Mouse (Mus musculus): ENCODE results near the gene Gm11168. TPM values are rescaled to one million over a fixed set of nuclear protein-coding genes. Genes with fewer than 3 reads are reported as not detected.
"Not testable (repeated sequence)": the region's sequence is repeated elsewhere in the genome, so short reads cannot be mapped to it uniquely, and the experiment has no call there.

The Gm11168 gene
- total RNA-seq, 2 experiments from 2014 or later: 0.38 TPM; not detected in 1

- not testable (repeated sequence) for ATAC-seq (ENCODE audit: poor library complexity, severe bottlenecking)
Measured at GRCm38 (mm10) chr9:3024912-3025467, 21.8 kb downstream of the Gm11168 start, which contains the start of gene Gm10717. Gm10717 (plus strand) TSS chr9:3025417.

- not testable (repeated sequence) for ATAC-seq (ENCODE audit: poor library complexity, severe bottlenecking)
Measured at GRCm38 (mm10) chr9:3025653-3026052, 22.5 kb downstream of the Gm11168 start.

GRCm38 (mm10) chr9:3026136-3026535 lies 23.0 kb downstream of the Gm11168 start:
- ATAC-seq (ENCODE audit: poor library complexity, severe bottlenecking): not testable (repeated sequence)

- not testable (repeated sequence) for ATAC-seq (ENCODE audit: poor library complexity, severe bottlenecking)
Measured at GRCm38 (mm10) chr9:3026741-3027140, 23.6 kb downstream of the Gm11168 start.

GRCm38 (mm10) chr9:3027200-3027599 lies 24.1 kb downstream of the Gm11168 start:
- not testable (repeated sequence) for ATAC-seq (ENCODE audit: poor library complexity, severe bottlenecking)

GRCm38 (mm10) chr9:3029276-3030000 lies 26.3 kb downstream of the Gm11168 start:
- ATAC-seq (ENCODE audit: poor library complexity, severe bottlenecking): not testable (repeated sequence)

GRCm38 (mm10) chr9:3030677-3031318 lies 27.7 kb downstream of the Gm11168 start:
- not testable (repeated sequence) for ATAC-seq (ENCODE audit: poor library complexity, severe bottlenecking)

- not testable (repeated sequence) for ATAC-seq (ENCODE audit: poor library complexity, severe bottlenecking)
Measured at GRCm38 (mm10) chr9:3034299-3034698, 31.2 kb downstream of the Gm11168 start, which contains the start of gene Gm17535. Gm17535 (plus strand) TSS chr9:3034599.

GRCm38 (mm10) chr9:3036577-3036976 lies 33.4 kb downstream of the Gm11168 start, which contains the start of gene Gm10715:
Gm10715 (plus strand) TSS chr9:3036877.
- ATAC-seq (ENCODE audit: poor library complexity, severe bottlenecking): not testable (repeated sequence)

GRCm38 (mm10) chr9:3038161-3038560 lies 35.0 kb downstream of the Gm11168 start:
- not testable (repeated sequence) for ATAC-seq (ENCODE audit: poor library complexity, severe bottlenecking)

Other genes with a start within 250 kb of the Gm11168 start
- 0.36 TPM in 1 of 2 replicates, not detected in the other for gene Gm10722, start 2.4 kb upstream of the Gm11168 start, total RNA-seq (2015)
- not detected in 2 replicates for gene Gm10722, start 2.4 kb upstream of the Gm11168 start, total RNA-seq (2017)
- gene Gm10721, start 9.8 kb downstream of the Gm11168 start, total RNA-seq (2015): 0.60 TPM in 1 of 2 replicates, not detected in the other
- gene Gm10721, start 9.8 kb downstream of the Gm11168 start, total RNA-seq (2017): not detected in 2 replicates
- gene Gm10720, start 12.3 kb downstream of the Gm11168 start, total RNA-seq (2015): 1.4 TPM in 1 of 2 replicates, not detected in the other
- not detected in 2 replicates for gene Gm10720, start 12.3 kb downstream of the Gm11168 start, total RNA-seq (2017)
- gene Gm10719, start 14.1 kb downstream of the Gm11168 start, total RNA-seq (2015): 2.0 TPM in 1 of 2 replicates, not detected in the other
- not detected in 2 replicates for gene Gm10719, start 14.1 kb downstream of the Gm11168 start, total RNA-seq (2017)
- gene Gm10718, start 20.2 kb downstream of the Gm11168 start, total RNA-seq (2015): 3.7 TPM in 1 of 2 replicates, not detected in the other
- gene Gm10718, start 20.2 kb downstream of the Gm11168 start, total RNA-seq (2017): 1.1 TPM in 1 of 2 replicates, not detected in the other
- gene Gm10717, start 22.1 kb downstream of the Gm11168 start, total RNA-seq (2015): 0.27 TPM in 1 of 2 replicates, not detected in the other
- gene Gm10717, start 22.1 kb downstream of the Gm11168 start, total RNA-seq (2017): 0.44 and 0.89 TPM in 2 replicates
- gene Gm17535, start 31.3 kb downstream of the Gm11168 start, total RNA-seq (2015): not detected in 2 replicates
- gene Gm17535, start 31.3 kb downstream of the Gm11168 start, total RNA-seq (2017): not detected in 2 replicates
- not detected in 2 replicates for gene Gm10715, start 33.5 kb downstream of the Gm11168 start, total RNA-seq (2015)
- not detected in 2 replicates for gene Gm10715, start 33.5 kb downstream of the Gm11168 start, total RNA-seq (2017)

All from megakaryocyte, adult 5-6 weeks (primary cell).